Mouse (Mus musculus) olfactory bulb, adult 2 months (tissue): ENCODE measurements around the gene Prdx4.
"Not testable (repeated sequence)": the region's sequence is repeated elsewhere in the genome, so short reads cannot be mapped to it uniquely, and the experiment has no call there.

Experiments used
- CTCF ChIP-seq: fragments of 200-500 bp; IDR thresholded peaks from 2 replicates; pipeline ENCODE4 v1.5.1; 2012; ENCODE audit warnings: low read depth, mild to moderate bottlenecking, low read length, moderate library complexity; ENCODE audit not compliant: insufficient read depth
- POLR2A ChIP-seq: fragments of 200-500 bp; IDR thresholded peaks from 2 replicates; pipeline ENCODE4 v1.6.1; 2012; ENCODE audit warnings: mild to moderate bottlenecking, low read depth, low read length, moderate library complexity; ENCODE audit not compliant: insufficient read depth

- not testable (repeated sequence) for TF ChIP-seq POLR2A, CTCF
Observed at GRCm38 (mm10) chrX:155370110-155370509, 29.6 kb upstream of the Prdx4 start.
